Mouse (Mus musculus) hindlimb bud, embryonic 11.5 days (tissue): ENCODE results near the gene Ccdc80.

Experiments used
- DNase-seq: peaks from one replicate; pipeline ENCODE4 v3.0.0-alpha.2; 2012; ENCODE audit warnings: low read depth, low spot score; ENCODE audit errors: extremely low spot score

The Ccdc80 gene

DNA sequence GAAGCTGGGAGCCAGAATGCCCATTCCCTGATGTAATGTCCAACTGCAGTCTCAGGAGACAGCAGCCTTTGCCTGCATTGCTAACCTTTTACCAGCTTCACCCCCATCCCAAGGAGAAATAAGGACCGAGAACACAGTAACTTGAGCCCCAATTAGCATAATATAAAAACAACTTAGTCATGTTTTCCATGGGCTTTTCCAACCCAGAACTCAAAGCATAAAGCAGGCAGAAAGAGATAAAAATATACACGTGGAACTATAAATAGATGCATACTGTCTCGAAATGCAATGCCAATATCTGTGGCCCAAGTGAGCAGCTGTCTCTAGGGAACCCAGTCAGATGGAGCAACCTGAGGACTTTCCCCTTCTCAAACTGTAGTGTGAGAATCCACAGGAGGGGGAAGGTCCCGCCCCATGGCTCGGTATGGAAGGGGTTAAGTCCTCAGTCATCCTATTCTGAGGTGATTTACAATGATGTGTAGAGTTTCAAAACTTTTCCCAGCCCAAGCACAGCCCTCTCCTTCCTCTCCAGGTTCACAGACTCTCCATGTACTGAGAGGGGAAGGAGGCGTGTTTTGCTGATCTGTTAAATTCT lies at the start of gene Ccdc80:
Ccdc80 (plus strand) TSS at position 266 of the 595 bp plus-strand sequence.
- DNase-seq = no peak

DNA sequence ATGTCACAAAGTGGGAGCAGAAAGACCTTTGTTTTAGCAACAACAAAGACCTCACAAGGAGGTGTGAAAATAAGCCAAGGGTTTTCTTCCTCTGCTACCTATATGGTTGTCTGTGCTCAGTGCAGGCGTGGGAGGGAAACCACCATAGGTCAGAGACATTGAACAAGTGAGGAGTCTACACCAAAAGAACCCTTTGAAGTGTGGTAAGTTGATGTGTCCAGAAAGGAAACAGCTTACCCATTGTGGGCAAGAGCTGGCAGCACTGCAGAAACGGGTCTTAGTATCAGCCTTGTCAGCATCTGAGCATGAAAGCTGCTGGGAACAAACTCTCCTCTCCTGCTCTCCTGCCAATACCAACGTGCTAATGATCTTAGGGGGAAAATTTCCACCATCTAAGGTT lies 48.4 kb upstream of the Ccdc80 start:
- DNase-seq = no peak

DNA sequence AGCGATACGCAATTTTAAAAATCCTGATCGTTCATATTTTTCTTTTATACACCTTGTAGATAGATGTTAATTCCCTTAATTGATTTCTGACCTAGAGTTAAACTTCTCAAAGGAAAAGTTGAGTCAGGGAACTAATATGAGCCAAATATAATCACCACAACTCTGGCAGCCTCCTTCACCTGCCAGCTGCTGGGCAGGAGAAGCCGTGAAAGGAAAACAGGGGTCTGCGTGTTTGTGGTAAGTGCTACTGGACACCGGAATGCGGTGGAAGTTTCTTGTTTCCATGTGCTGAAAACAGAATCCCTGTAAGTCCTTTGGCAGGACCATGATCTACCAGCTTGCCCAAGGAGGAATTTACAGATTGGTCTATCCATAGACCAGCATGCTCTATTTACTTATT lies 36.0 kb upstream of the Ccdc80 start:
- DNase-seq = no peak

DNA sequence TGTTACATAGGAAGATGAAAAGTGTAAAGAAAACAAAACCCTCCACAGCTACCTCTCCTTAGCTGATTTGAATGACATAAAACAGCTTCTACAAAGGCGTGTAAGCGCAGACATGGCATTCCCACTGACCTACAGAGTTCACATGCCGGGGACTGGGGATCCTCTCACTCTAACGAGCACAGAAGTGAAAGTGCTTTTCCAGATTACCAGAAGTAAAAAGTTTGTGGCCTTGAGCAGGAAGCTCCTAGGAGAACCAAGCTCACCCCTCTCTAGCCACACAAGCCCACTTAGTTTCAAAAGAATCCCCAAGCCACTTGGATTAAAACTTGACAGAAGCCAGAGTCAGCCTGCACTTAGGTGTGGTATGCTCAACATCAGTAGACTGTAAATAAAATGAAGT lies 35.3 kb upstream of the Ccdc80 start:
- DNase-seq = no peak

DNA sequence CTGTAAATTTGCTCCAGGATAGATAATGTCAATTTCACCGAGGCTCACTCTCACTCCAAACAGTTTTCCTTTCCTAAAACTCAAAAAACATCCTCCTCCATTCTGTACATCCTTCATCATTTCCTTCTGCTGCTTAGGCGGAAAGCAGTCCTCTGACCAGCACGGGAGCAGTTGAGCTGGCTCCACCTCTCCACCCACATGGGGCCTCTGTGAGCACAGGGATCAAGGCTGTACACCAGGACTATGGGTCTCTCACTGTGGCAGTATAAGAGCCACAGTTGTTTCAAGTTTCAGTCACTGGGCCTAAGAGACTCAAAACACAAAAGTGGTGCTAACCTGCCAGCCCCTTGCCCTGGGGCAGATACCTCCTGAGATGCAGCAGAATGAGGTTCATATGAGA lies 32.1 kb upstream of the Ccdc80 start:
- no peak for DNase-seq

DNA sequence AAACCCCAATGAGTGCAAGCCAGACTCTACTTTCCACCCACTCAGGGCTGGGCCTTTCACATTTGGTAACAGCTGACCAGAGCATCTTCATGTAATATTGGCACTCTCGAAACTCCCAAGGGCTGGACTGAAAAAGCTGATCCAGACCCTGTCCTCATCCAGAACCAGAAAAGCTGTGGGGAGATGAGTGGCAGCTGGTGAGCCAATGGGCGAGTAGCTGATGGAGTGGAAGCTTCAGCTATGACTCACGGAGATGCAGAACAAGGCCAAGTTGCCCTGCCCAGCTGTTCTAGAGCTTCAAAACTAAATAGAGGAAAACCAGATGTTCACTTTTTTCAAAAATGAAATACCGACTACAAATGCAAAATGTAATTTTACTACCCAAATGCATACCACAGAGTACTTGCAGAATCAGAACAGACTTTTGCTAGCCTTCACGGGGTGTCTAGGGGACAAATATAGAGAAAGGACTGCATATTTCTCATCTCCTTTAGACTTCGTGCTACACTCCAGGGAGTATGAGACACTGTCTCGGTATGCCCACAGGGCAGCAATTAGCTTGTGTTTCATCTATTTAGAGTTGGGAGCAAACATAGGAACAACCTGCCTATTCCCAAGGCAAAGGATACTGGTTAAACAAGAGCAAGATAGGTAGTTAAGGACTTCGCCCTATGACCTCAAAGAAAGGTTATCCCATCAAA lies 22.7 kb upstream of the Ccdc80 start:
- no peak for DNase-seq

DNA sequence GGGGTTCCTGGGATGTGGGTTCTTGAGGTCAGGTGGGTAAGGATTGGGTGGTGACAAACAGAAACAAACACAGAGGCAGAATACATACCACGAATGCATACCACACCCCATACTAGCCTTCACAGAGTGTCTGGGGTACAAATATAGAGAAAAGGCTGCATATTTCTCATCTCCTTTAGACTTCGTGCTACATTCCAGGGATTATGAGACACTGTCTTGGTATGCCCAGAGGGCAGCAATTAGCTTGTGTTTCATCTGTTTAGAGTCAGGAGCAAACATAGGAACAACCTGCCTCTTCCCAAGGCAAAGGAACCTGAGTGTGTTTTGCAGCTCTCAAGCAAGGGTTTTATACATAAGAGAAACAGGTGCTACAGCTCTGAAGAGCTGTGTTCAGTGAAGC lies 21.8 kb upstream of the Ccdc80 start:
- DNase-seq = no peak

DNA sequence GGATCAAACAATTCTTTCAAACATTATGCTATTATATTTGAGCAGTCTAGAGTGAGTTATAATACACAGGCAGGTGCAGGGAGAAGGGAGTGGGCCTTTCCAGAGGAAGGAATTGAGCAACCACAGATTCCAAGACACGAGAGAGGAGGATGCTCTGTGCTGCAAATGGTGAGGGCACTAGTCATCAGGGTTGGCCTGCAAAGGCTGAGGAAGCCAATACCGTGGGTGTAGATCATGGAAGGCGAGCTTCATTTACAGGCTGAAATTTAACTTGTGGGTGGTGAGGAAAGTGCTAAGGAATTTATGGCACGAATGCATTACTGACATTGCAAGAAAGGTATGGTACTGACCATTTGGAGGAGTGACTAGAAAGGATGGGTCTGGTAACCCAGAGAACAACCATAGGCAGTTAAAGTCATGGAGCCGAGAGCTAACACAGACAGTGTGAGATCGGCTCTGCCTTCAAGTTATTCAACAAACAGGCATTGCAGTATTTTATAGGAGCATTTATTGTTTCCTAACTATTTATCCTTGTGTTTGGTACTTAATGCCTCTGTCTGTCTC lies 15.6 kb upstream of the Ccdc80 start:
- DNase-seq = no peak

DNA sequence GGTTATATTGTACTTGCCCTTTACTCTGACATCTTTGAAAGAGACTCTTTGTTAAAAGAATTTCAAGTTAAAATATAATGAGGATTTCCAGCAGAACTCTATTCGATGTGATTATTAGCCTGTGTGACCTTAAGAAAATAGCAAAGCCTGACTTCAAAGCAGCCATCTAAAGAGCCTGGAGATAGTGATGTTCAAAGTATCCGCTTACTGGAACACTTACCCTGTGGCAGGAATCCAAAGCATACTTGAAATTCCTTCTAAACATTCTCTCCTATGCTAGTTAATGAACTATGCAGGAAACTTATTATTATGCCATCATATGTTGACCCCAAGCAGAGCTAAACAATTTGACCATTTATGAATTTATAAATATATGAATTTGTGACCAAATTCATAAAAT lies 13.9 kb upstream of the Ccdc80 start:
- no peak for DNase-seq

DNA sequence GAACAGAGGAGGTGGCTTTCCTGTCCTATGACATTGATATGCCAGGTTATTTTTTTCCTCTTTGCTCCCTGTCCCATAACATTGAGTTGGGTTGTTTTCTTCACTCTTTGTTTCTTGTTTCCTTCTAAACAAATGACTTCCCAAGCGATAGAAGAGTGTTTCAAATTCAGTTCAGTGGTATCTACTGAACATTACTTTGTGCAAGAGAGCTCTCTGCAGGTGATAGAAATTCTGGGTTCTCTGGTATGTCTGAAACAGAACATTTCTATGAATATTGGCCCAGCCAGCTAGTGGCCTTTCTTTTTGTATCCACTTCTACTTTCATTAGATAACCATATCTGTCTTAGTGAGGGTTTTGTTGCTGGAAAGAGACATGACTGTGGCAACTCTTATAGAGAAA lies 4.4 kb upstream of the Ccdc80 start:
- DNase-seq = no peak

DNA sequence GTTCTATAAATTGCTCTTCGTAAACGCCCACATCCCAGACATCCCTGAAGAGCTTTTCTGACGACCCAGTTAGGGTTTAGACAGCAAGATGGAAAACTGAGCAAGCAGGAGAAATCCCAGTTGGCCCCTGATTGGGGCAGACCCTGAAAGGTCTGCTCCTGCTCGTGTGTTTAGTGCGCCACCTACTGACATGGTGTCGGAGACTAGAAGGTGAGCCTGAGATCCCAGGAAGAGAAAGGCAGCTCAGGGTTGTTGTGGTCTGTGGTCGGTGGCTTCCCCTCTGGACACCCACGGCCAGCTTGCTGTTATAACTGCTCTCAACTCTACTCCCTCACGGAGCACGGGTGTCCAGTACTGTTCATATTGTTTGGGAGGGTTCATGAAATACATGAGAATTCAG lies 3.2 kb upstream of the Ccdc80 start:
- no peak for DNase-seq

DNA sequence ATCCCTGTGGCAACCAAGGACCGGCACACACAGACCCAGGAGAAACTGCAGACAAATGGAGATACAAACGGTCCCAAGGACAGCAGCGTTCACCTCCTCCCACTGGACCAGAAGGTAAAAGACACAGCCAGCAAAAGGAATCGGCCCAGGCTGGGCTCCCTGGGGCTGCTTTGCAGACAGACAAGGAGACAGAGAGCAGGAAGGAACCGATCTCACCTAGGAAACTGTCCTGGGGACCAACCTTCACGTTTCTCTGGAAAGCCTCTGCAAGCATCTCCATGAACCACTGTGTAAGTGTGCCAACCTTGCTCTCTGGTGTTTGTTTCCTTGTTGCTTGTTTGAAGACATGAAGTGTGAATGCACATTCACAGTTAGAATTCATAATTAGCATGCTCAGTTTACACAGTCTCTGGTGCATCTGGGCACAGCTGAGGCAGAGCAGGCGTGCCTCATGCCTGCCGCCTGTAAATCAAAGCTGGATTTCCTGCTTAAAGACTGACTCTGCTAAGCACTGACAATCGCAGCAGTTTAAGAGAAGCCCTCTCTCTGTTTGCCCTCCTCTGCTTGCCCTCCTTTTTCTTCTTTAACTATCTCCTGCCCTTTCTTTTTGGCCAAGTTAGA lies 1.0 kb downstream of the Ccdc80 start:
- DNase-seq = no peak

DNA sequence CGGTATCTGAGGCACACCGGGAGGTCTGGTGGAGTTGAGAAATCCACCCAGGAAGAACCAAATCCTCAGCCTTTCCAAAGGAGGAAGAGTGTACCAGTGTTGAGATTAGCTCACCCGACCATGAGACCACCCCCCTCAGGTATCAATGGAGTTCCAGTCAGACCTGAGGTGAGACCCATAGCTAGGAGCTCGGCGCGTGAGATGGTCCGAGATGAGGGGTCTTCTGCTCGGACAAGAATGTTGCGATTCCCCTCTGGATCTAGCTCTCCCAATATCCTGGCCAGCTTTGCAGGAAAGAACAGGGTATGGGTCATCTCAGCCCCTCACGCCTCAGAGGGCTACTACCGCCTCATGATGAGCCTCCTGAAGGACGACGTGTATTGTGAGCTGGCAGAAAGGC lies 1.8 kb downstream of the Ccdc80 start:
- no peak for DNase-seq

DNA sequence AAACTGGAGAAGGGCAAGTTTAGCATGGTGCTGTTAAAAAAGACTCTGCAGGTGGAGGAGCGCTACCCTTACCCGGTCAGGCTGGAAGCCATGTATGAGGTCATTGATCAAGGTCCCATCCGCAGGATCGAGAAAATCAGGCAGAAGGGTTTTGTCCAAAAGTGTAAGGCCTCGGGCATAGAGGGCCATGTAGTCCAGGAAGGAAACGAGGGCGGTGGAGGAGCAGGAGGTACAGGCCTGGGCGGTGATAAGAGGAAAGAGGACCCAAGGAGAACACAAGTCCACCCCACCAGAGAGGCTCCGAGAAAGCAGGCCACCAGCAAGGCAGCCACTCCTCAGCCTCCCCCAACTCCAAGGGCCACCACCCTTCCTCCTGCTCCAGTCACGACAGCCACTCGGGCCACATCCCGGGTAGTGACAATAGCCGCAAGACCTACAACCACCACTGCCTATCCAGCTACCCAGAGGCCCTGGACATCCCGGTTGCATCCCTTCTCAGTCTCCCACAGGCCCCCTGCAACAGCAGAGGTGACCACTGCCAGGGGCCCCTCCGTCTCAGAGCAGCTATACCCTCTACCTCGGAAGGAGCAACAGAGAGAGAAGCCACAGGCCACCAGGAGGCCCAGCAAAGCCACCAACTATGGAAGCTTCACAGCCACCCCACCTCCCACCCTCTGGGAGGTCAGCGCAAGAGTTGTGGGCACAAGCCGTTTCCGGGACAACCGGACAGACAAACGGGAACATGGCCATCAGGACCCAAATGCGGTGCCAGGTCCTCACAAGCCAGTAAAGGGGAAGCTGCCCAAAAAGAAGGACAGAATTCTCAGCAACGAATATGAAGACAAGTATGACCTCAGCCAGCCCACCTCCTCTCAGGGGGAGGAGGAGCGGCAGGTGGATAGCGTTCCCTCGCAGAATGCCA lies 2.6 kb downstream of the Ccdc80 start:
- no peak for DNase-seq

DNA sequence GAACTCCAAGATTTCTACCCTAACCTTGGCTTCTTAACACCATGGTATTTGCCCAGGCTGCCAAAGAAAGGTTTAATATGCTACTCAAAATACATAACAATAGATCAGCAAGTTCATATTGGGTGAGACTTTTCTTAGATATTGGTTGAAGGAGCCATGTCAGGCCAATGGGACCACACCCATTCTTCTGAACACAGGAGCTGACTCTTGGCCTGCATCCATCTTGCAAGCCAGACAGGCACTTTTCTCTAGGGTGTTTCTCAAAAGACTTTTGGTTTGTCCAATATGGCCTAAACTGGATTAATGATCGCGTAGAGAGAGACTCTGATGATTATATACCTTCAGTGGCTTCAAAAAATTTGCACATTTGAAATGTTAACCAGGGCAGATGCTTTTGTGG lies 4.3 kb downstream of the Ccdc80 start:
- no peak for DNase-seq

DNA sequence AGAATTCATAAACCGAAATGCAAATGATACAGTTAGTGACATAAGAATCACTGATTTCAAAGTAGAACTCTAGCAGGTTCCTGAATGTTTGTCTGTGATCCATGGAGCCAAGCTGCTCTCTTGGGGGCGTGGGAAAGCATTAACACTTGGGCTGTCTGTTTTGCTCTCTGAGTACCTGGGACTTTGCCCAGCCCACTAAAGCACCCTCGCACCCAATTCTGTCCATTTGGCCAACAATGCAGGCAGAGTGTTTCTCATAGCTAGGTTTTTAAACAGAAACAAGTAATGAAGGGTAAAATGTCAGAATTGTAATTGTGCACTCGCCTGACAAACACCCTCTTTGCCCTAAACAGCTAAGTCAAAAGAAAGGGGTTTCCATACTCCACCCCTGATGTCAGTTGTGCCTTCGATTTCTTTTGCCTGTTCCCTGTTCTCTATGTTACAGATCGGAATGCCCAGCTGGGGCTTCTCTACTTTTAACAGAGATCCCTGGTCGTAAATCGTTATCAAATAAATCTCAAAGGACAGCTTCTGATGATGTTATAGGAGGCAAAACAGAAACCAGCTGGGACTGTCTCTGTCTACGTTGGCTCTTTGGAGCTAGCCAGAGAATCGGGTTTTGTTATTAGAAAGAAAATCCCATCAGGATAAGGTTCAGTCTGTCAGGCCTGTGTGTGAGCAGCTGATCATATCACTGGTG lies 5.1 kb downstream of the Ccdc80 start:
- DNase-seq = no peak

DNA sequence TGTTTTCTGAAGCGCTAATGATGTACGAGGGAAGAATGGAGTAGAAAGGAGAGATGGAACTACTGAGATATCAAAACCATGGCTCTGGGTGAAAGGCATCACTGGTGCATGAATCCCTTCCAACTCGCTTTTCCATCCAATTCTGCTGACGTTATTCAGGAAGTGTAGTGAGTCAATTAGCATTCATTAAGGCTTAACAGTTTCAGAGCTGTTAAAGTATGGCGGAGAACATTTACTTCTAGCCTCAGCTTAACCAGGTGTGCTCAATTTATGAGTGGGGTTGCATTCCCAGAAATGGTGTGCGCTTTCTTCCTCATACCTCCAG lies 5.6 kb downstream of the Ccdc80 start:
- DNase-seq = no peak

DNA sequence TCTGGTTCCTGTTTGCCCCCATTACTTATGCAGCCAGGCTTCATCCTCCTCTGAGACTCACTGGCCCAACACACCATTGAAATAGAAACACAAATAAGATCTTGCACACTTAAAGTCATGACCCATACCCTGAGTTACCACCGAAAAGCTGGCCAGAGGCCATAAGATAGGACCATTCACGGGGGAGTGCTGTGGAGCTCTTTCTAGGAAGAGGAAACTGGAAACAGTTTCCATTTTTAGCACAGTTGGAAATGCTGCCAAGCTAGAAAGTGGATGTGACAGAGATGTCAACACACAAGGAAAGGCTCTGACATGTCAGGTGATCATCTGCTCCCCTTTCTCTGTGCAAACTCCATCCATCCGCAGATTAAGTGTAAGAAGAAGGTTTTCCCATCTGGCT lies 7.7 kb downstream of the Ccdc80 start:
- DNase-seq = no peak

DNA sequence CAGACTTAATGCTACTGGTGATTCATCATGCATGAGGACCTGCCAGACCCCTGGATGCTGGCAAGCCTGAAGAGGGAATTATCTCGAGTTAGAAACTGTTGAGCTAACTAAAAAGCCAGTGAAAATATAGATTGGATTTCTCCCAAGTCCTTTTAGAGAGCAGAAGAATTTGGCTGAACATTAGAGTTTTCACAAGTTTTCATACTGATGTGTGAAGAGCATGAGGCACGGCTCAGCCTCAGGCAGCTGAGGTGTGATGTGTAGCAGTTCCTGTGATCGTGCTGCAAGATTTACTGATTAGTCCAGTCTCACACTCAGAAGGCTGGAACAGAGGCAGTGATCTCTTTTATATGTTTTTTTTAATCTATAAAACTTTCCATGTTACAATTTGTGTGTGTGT lies 11.8 kb downstream of the Ccdc80 start:
- DNase-seq = no peak

DNA sequence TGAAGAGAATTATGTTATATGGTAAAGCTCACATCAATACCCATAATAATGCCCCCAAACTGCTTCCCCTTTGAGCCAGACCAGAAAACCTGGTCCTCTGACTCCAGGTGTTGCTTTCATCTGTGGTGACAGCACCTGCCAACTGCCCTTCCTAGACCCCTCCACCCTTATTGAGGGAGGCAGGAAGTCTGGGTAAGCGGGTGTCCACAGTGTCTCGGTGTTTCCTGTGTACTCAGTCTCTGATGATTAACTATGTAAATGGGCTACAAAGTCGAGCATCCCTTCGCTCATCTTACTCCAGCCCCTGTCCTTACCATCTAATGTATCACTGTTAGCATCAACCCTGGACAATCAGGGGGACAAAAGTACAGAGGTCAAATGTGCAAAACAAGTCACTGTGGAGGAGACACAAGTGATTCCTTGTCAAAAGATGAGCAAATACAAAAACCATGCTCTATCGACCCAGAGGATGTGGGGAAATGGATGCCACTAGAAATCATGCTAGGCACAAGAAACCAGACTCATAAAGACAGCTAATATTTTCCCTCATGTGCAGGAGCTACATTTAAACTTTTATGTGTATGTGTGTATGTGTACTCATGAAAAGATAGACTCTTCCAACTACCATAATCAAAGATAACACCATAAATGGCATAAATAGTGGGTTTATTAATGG lies 15.1 kb downstream of the Ccdc80 start:
- DNase-seq = no peak
